Mouse (Mus musculus) MEL (cell line): Measurements from ENCODE around the gene Ccdc162. TPM values are rescaled to one million over a fixed set of nuclear protein-coding genes. Genes with fewer than 3 reads are reported as not detected.

Experiments used
- DNase-seq: peaks from one replicate; pipeline ENCODE4 v3.0.0; 2011; ENCODE audit warnings: low read depth, low spot score
- H3K27ac ChIP-seq: 2 replicates; pipeline ENCODE4 v1.5.1; 2012; ENCODE audit warnings: low read depth, mild to moderate bottlenecking, control low read depth, low read length, moderate library complexity; ENCODE audit not compliant: control insufficient read depth
- H3K27me3 ChIP-seq, 2 experiments: fragments of 150-350 bp in 1 of 2; sonication (generic) in 1 of 2; 2 replicates each; pipeline ENCODE4 v1.6.1; 2012; ENCODE audit warnings: low read length in 2 of 2, mild to moderate bottlenecking in 2 of 2, improper control_type of control experiment in 1 of 2, moderate library complexity in 1 of 2; ENCODE audit not compliant: insufficient read depth in 2 of 2, control insufficient read depth in 1 of 2
- H3K36me3 ChIP-seq, 2 experiments: 2 replicates each; pipeline ENCODE4 v1.6.1; 2012 to 2014; ENCODE audit warnings: low read length in 2 of 2, improper control_type of control experiment in 1 of 2, inconsistent platforms in 1 of 2, mild to moderate bottlenecking in 1 of 2; ENCODE audit not compliant: insufficient read depth in 2 of 2, control insufficient read depth in 1 of 2
- H3K4me1 ChIP-seq, 2 experiments: fragments of 150-350 bp in 1 of 2; sonication (generic) in 1 of 2; 2 replicates each; pipeline ENCODE4 v1.6.1; 2012; ENCODE audit warnings: low read length in 2 of 2, improper control_type of control experiment in 1 of 2, mild to moderate bottlenecking in 1 of 2; ENCODE audit not compliant: insufficient read depth in 2 of 2, control insufficient read depth in 1 of 2
- H3K4me3 ChIP-seq, 2 experiments: fragments of 150-350 bp in 1 of 2; sonication (generic) in 1 of 2; 2 replicates each; pipeline ENCODE4 v1.5.1; 2012; ENCODE audit warnings: low read depth in 2 of 2, low read length in 2 of 2, mild to moderate bottlenecking in 2 of 2, moderate library complexity in 2 of 2, control low read depth in 1 of 2, improper control_type of control experiment in 1 of 2; ENCODE audit not compliant: control insufficient read depth in 1 of 2, insufficient read depth in 1 of 2
- H3K79me2 ChIP-seq: 2 replicates; pipeline ENCODE4 v1.6.1; 2012; ENCODE audit warnings: mild to moderate bottlenecking, low read length, moderate library complexity; ENCODE audit not compliant: control insufficient read depth, poor library complexity, insufficient read depth
- H3K9ac ChIP-seq: 2 replicates; pipeline ENCODE4 v1.6.1; 2012; ENCODE audit warnings: low read depth, mild to moderate bottlenecking, control low read depth, low read length, moderate library complexity; ENCODE audit not compliant: control insufficient read depth, poor library complexity, severe bottlenecking
- H3K9me3 ChIP-seq: fragments of 150-350 bp; sonication (generic); replicated peaks from 2 replicates; pipeline ENCODE4 v1.6.1; 2012; ENCODE audit warnings: mild to moderate bottlenecking, low read length, improper control_type of control experiment, moderate library complexity; ENCODE audit not compliant: insufficient read depth
- CHD2 ChIP-seq: IDR thresholded peaks from 2 replicates; pipeline ENCODE4 v1.6.1; 2011; ENCODE audit warnings: low read length, improper control_type of control experiment
- CTCF ChIP-seq, 3 experiments: IDR thresholded peaks in 2 of 3; conservative IDR thresholded peaks in 1 of 3; 2 replicates each; pipeline ENCODE4 v1.5.1; 2011 to 2012; ENCODE audit warnings: low read length in 3 of 3, low read depth in 2 of 3, mild to moderate bottlenecking in 2 of 3, improper control_type of control experiment in 1 of 3, inconsistent platforms in 1 of 3, mixed read lengths in 1 of 3, moderate library complexity in 1 of 3; ENCODE audit not compliant: control insufficient read depth in 1 of 3, insufficient read depth in 1 of 3, poor library complexity in 1 of 3, severe bottlenecking in 1 of 3
- EP300 ChIP-seq, 2 experiments: IDR thresholded peaks; 2 replicates each; pipeline ENCODE4 v1.6.1; 2011; ENCODE audit warnings: improper control_type of control experiment in 2 of 2, low read length in 2 of 2, low read depth in 1 of 2, mild to moderate bottlenecking in 1 of 2
- ETS1 ChIP-seq: IDR thresholded peaks from 2 replicates; pipeline ENCODE4 v1.6.1; 2012; ENCODE audit warnings: low read depth, mild to moderate bottlenecking, inconsistent platforms, low read length, improper control_type of control experiment, moderate library complexity
- GABPA ChIP-seq: IDR thresholded peaks from 2 replicates; pipeline ENCODE4 v1.6.1; 2012; ENCODE audit warnings: low read depth, mild to moderate bottlenecking, inconsistent platforms, low read length, improper control_type of control experiment, moderate library complexity
- KAT2A ChIP-seq: conservative IDR thresholded peaks from 2 replicates; pipeline ENCODE4 v1.6.1; 2012; ENCODE audit warnings: low read depth, low read length, improper control_type of control experiment, inconsistent platforms
- MAX ChIP-seq: IDR thresholded peaks from 2 replicates; pipeline ENCODE4 v1.6.1; 2011; ENCODE audit warnings: low read length, improper control_type of control experiment
- MEF2A ChIP-seq: IDR thresholded peaks from 2 replicates; pipeline ENCODE4 v1.6.1; 2014; ENCODE audit warnings: low read depth, mild to moderate bottlenecking, inconsistent platforms, low read length, improper control_type of control experiment; ENCODE audit not compliant: poor library complexity, insufficient replicate concordance, severe bottlenecking; ENCODE audit errors: extremely low read depth
- NELFE ChIP-seq: IDR thresholded peaks from 2 replicates; pipeline ENCODE4 v1.6.1; 2011; ENCODE audit warnings: low read depth, low read length, improper control_type of control experiment
- POLR2AphosphoS2 ChIP-seq: IDR thresholded peaks from 2 replicates; pipeline ENCODE4 v1.6.1; 2011; ENCODE audit warnings: low read length, improper control_type of control experiment
- POLR2AphosphoS5 ChIP-seq: IDR thresholded peaks from 2 replicates; pipeline ENCODE4 v1.6.1; 2012; ENCODE audit warnings: low read depth, borderline replicate concordance, mild to moderate bottlenecking, inconsistent platforms, low read length, moderate library complexity, mixed read lengths
- RAD21 ChIP-seq: IDR thresholded peaks from 2 replicates; pipeline ENCODE4 v1.6.1; 2011; ENCODE audit warnings: mild to moderate bottlenecking, low read depth, low read length, improper control_type of control experiment
- TCF12 ChIP-seq: IDR thresholded peaks from 2 replicates; pipeline ENCODE4 v1.6.1; 2014; ENCODE audit warnings: low read depth, mild to moderate bottlenecking, inconsistent platforms, low read length, improper control_type of control experiment, moderate library complexity
- USF2 ChIP-seq, 2 experiments: IDR thresholded peaks; 2 replicates each; pipeline ENCODE4 v1.6.1; 2011 to 2012; ENCODE audit warnings: improper control_type of control experiment in 2 of 2, low read length in 2 of 2, borderline replicate concordance in 1 of 2, inconsistent platforms in 1 of 2, low read depth in 1 of 2, mild to moderate bottlenecking in 1 of 2; ENCODE audit not compliant: insufficient read depth in 1 of 2
- ZC3H11A ChIP-seq: IDR thresholded peaks from 2 replicates; pipeline ENCODE4 v1.6.1; 2012; ENCODE audit warnings: low read depth, mild to moderate bottlenecking, inconsistent platforms, low read length, improper control_type of control experiment
- ZKSCAN1 ChIP-seq: IDR thresholded peaks from 2 replicates; pipeline ENCODE4 v1.6.1; 2012; ENCODE audit warnings: low read depth, mild to moderate bottlenecking, inconsistent platforms, low read length, improper control_type of control experiment, moderate library complexity
- ZNF384 ChIP-seq: IDR thresholded peaks from 2 replicates; pipeline ENCODE4 v1.6.1; 2012; ENCODE audit warnings: low read depth, mild to moderate bottlenecking, inconsistent platforms, low read length, improper control_type of control experiment
- polyA plus RNA-seq, 2 experiments: library from polyadenylated mRNA; stranded (reverse) in 1 of 2; unstranded in 1 of 2; fragments of >175 nt in 1 of 2; fragments of >200 nt in 1 of 2; gene quantifications; 2 replicates each; pipeline versions ENCODE4 v1.2.1 to v1.2.4; 2012; ENCODE audit warnings: low replicate concordance in 2 of 2, low read depth in 1 of 2; ENCODE audit not compliant: insufficient read length in 2 of 2, insufficient read depth in 1 of 2, missing spikeins in 1 of 2
- total RNA-seq: library from RNA; depleted of rRNA; stranded (reverse); fragments of 300-350 nt; gene quantifications from 2 replicates; pipeline ENCODE4 v1.2.3, GENCODE M21; 2012

Gene Ccdc162
- total and polyA plus RNA-seq, 3 experiments = 0.06 TPM; not detected in 2

DNA sequence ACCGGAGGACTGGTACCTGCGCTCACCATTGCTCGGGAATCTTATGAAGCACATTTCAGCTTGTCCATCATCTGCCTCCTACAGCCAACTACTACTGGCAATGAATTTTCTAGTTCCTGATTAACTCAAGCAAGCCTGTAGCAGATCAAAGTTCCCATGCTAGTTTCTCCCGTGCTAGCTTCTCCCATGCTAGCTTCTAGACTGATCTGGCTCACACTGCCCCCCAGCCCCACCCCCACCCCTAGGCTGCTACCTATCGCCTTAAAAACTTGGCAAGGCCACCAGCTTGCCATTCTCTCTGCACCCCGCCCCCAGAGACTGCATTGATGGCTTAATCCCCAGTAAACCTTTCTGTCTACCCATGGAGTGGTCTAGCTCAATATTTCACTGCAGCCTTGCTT lies 39.8 kb downstream of the Ccdc162 start:
- Histone ChIP-seq H3K36me3 (no peaks in the 10 kb centered on the region), H3K9ac (no peak overlapping the region), H3K27ac (no peak overlapping the region), H3K79me2 (no peaks in the 10 kb centered on the region), H3K4me1 (no peaks in the 10 kb centered on the region), H3K9me3 (no peaks in the 10 kb centered on the region), H3K4me3 (no peak overlapping the region), H3K27me3 (peaks cover 0 to 2% of the 10 kb centered on the region in 2 experiments; a peak in 3 of 4 replicates)
- TF ChIP-seq POLR2AphosphoS2 = no peak
- no peak for TF ChIP-seq ETS1
- TF ChIP-seq ZNF384 = no peak
- no peak for TF ChIP-seq MEF2A
- no peak for TF ChIP-seq NELFE
- TF ChIP-seq CHD2 = no peak
- no peak for TF ChIP-seq USF2 (IDR thresholded peaks at IDR 0.05; ENCODE audit: borderline replicate concordance in 1 of 2, insufficient read depth in 1 of 2, low read depth in 1 of 2, low read length in 2 of 2)
- no peak for TF ChIP-seq CTCF (IDR thresholded peaks at IDR 0.05 in 2 of 3, conservative IDR thresholded peaks at IDR 0.05 in 1 of 3; ENCODE audit: control insufficient read depth in 1 of 3, insufficient read depth in 1 of 3, low read depth in 2 of 3, low read length in 3 of 3, poor library complexity in 1 of 3, severe bottlenecking in 1 of 3)
- TF ChIP-seq EP300 (IDR thresholded peaks at IDR 0.05; ENCODE audit: low read depth in 1 of 2, low read length in 2 of 2) = no peak
- no peak for TF ChIP-seq MAX
- TF ChIP-seq ZKSCAN1 = no peak
- no peak for DNase-seq

DNA sequence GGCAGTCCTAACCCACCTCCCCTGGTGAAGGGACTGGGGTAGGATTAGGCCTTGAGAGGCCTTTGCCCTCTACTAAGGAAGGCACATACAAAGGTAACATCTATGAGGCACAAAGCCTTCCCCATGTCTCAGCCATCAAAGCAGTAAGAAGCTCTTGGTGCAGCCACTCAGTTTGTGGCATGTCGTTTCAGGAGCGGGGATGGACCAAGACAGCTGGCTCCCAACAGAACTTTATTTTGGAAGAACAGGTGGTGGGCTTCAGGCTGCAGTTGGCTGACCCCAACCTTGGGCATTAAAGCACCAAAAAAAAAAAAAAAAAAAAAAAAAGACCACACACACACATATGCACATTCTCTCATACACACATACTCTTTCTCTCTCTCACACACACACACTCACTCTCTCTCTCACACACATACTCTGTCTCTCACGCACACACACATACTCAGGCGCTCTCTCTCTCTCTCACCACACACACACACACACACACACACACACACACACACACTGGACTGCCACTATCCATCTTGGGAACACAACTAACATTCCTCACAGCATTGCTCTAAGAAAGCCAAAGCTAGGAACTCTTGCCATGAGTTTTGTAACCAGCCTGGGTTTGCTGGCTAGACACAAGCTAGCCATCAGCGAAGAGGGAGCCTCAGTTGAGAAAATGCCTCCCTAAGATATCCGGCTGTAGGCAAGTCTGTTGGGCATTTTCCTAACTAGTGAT lies 40.4 kb downstream of the Ccdc162 start:
- H3K4me3 ChIP-seq = no peak overlapping the region

More for the DNA sequence above, 40.4 kb downstream of the Ccdc162 start:
- Histone ChIP-seq H3K27me3 (peaks cover 0 to 2% of the 10 kb centered on the region in 2 experiments; a peak in 3 of 4 replicates), H3K9me3 (no peaks in the 10 kb centered on the region), H3K4me1 (no peaks in the 10 kb centered on the region), H3K79me2 (no peaks in the 10 kb centered on the region), H3K36me3 (no peaks in the 10 kb centered on the region), H3K27ac (no peak overlapping the region), H3K9ac (no peak overlapping the region)
- TF ChIP-seq POLR2AphosphoS5 = no peak
- TF ChIP-seq KAT2A = no peak
- TF ChIP-seq TCF12 = no peak
- no peak for TF ChIP-seq CHD2
- TF ChIP-seq RAD21 = no peak
- no peak for TF ChIP-seq MAX
- no peak for TF ChIP-seq GABPA
- no peak for TF ChIP-seq ZC3H11A
- no peak for DNase-seq
